Mouse (Mus musculus) liver, adult 2 months (tissue): ENCODE data around the gene Flywch1. TPM values are rescaled to one million over a fixed set of nuclear protein-coding genes. Genes with fewer than 3 reads are reported as not detected.

Experiments
- DNase-seq: peaks from one replicate; pipeline ENCODE4 v3.0.0-alpha.2; 2011; ENCODE audit warnings: low read depth, low spot score; ENCODE audit errors: extremely low read depth
- H3K27ac ChIP-seq: fragments of 200-500 bp; replicated peaks from 2 replicates; pipeline ENCODE4 v1.5.1; 2012; ENCODE audit warnings: low read depth, mild to moderate bottlenecking, control low read depth, inconsistent platforms, low read length; ENCODE audit not compliant: insufficient read depth
- H3K27me3 ChIP-seq: fragments of 200-500 bp; 2 replicates; pipeline ENCODE4 v1.6.1; 2012; ENCODE audit warnings: mild to moderate bottlenecking, moderate library complexity, low read length, inconsistent platforms; ENCODE audit not compliant: control insufficient read depth, insufficient read depth
- H3K36me3 ChIP-seq: fragments of 200-500 bp; 2 replicates; pipeline ENCODE4 v1.6.1; 2012; ENCODE audit warnings: low read length, inconsistent platforms; ENCODE audit not compliant: control insufficient read depth, insufficient read depth
- H3K4me1 ChIP-seq: fragments of 200-500 bp; 2 replicates; pipeline ENCODE4 v1.6.1; 2011; ENCODE audit warnings: low read length; ENCODE audit not compliant: control insufficient read depth, insufficient read depth
- H3K4me3 ChIP-seq: fragments of 200-500 bp; 2 replicates; pipeline ENCODE4 v1.5.1; 2011; ENCODE audit warnings: low read depth, mild to moderate bottlenecking, control low read depth, low read length, moderate library complexity; ENCODE audit not compliant: insufficient read depth
- H3K79me2 ChIP-seq: fragments of 200-500 bp; 2 replicates; pipeline ENCODE4 v1.6.1; 2012; ENCODE audit warnings: inconsistent platforms, mild to moderate bottlenecking, low read length, moderate library complexity; ENCODE audit not compliant: control insufficient read depth, insufficient read depth
- H3K9ac ChIP-seq: fragments of 200-500 bp; 2 replicates; pipeline ENCODE4 v1.6.1; 2012; ENCODE audit warnings: low read depth, mild to moderate bottlenecking, control low read depth, inconsistent platforms, low read length
- CTCF ChIP-seq: fragments of 200-500 bp; IDR thresholded peaks from 2 replicates; pipeline ENCODE4 v1.5.1; 2011; ENCODE audit warnings: low read depth, low read length, control low read depth
- POLR2A ChIP-seq: fragments of 200-500 bp; IDR thresholded peaks from 2 replicates; pipeline ENCODE4 v1.6.1; 2011; ENCODE audit warnings: low read length, control low read depth; ENCODE audit not compliant: insufficient read depth; ENCODE audit errors: extremely low read depth
- WGBS: fragments of 180-500 bp; shearing (Covaris S2); methylation state at CpG from one replicate; pipeline ENCODE4 v1.1.7; 2018; 5-methylcytosine and 5-hydroxymethylcytosine counted together
- polyA plus RNA-seq: library from polyadenylated mRNA; depleted of rRNA; stranded (reverse); fragments of >200 nt; gene quantifications from 2 replicates; pipeline ENCODE4 v1.2.3, GENCODE M21; 2012
- total RNA-seq: library from RNA; depleted of rRNA; stranded (reverse); fragments of >200 nt; gene quantifications from 2 replicates; pipeline ENCODE4 v1.2.3, GENCODE M21; 2014

The Flywch1 gene
- total and polyA plus RNA-seq, 2 experiments = 11.1 to 13.8 TPM

DNA sequence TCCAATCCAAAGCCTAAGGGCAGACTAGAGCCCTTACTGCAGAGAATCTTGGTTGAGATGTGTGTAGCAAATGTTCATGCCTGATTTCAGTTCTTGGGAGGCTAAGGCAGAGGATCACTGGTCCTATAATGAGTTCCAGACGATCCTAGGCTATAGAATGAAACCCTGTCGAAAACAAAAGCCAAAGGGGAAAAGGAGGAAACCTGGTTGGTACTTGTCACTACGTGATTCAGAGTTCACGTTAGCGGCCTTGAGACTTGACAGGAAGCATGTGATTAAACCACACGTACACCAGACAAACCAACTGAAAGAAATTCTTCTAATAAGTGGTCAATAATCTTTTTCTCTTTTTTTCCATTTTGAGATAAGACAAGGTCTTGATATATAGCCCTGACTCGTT lies 25.9 kb upstream of the Flywch1 start:
- no peaks in the 10 kb centered on the region for H3K79me2 ChIP-seq
- H3K4me3 ChIP-seq = no peak overlapping the region
- H3K36me3 ChIP-seq = no peaks in the 10 kb centered on the region
- TF ChIP-seq CTCF (no peak), POLR2A (no peak)
- no peak overlapping the region for H3K27ac ChIP-seq
- no peak overlapping the region for H3K9ac ChIP-seq
- H3K27me3 ChIP-seq = no peaks in the 10 kb centered on the region
- no peak for DNase-seq
- H3K4me1 ChIP-seq = no peaks in the 10 kb centered on the region
- WGBS = 75% methylated on average over 7 of the region's 7 CpGs

DNA sequence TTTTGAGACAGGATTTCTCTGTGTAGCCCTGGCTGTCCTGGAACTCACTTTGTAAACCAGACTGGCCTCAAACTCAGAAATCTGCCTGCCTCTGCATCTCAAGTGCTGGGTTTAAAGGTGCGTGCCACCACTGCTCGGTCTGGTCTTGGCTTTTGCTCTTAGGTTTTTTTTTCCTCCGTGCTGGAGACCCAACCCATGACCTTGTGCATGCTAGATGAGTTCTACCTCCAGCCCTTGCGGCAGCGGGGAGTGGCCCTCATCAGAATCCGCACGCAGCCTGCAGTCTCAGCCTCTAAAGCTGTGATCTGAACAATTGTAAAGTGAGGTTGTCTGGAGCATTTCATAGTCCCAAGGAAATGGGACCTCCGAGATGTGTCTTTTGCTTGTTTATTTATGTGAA lies 23.9 kb upstream of the Flywch1 start:
- 96% methylated on average over 8 of the region's 8 CpGs for WGBS
- no peak for DNase-seq
- Histone ChIP-seq H3K4me1 (peaks cover 4% of the 10 kb centered on the region; the same call in 1 of the 2 replicates), H3K36me3 (no peaks in the 10 kb centered on the region), H3K9ac (no peak overlapping the region), H3K79me2 (no peaks in the 10 kb centered on the region), H3K27ac (no peak overlapping the region), H3K4me3 (no peak overlapping the region), H3K27me3 (no peaks in the 10 kb centered on the region)
- TF ChIP-seq POLR2A = no peak
- TF ChIP-seq CTCF = no peak

DNA sequence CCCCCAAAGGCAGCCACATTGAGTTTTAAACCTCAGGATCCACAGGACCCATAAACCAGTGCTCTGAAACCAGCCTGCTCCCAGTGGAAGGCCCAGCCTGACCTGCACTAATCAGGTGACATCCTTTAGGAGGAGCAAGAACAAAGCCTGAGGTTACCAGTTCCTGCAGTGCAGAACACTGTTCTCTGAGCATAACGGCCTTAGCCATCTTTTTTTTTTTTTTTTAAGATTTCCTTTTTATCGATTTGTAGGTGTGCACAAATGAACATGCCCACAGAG lies 19.6 kb upstream of the Flywch1 start:
- H3K4me1 ChIP-seq = peaks cover 11% of the 10 kb centered on the region
- TF ChIP-seq POLR2A = no peak
- no peak for TF ChIP-seq CTCF
- H3K27me3 ChIP-seq = no peaks in the 10 kb centered on the region
- WGBS = 33% methylated on average over 2 of the region's 2 CpGs
- peak overlapping the region; percentile 70; the same call in 1 of the 2 replicates for H3K27ac ChIP-seq
- peak overlapping the region; percentile 77 for H3K4me3 ChIP-seq
- peak overlapping the region; percentile 87 for H3K9ac ChIP-seq
- H3K79me2 ChIP-seq = no peaks in the 10 kb centered on the region
- peak; percentile 37 for DNase-seq
- H3K36me3 ChIP-seq = no peaks in the 10 kb centered on the region

DNA sequence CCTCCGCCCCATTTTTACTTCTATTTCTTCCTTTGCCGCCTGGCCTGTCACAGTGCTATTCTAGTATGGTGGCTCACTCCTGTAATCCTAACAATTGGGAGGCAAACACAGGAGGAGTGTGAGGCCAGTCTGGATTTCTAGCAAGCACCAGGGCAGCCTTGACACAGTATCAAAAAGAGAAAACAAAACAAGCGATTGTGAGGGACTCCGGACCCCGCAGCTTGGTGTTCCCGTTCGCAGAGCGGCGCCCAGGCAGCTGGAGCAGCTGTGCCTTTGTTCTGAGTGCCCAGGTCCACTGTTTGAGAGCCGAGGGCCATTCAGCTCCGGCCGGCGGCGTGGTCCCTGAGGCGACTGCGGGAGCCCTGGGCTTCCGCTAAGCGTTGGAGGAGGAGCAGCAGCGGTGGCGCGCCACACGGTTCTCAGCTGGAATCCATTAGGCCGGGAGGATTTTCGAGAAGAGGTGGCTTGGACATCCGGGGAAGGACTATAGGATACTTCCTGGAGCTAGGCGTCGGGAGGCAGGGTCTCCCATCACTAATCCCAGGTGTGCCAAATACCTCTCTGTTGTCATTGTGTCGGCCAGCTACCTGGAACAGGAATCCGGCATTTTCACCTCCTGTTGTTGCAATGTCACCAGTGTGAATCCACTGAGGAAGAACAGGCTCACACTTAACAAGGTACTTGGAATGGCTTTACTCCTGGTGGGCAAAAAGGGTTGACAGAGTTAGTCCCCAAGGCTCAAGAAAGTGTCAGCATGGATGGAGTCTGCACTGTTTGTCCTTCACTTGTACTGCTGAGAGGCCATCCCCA lies 19.1 kb upstream of the Flywch1 start, which contains the start of gene Srrm2:
TSS of gene Srrm2 (plus strand) at position 264 of the 810 bp plus-strand sequence.
- Histone ChIP-seq H3K79me2 (no peaks in the 10 kb centered on the region), H3K36me3 (no peaks in the 10 kb centered on the region), H3K27ac (peak within 1 kb of the TSS; percentile 70), H3K4me1 (peaks cover 11% of the 10 kb centered on the region), H3K9ac (peak within 1 kb of the TSS; percentile 87), H3K4me3 (peak within 1 kb of the TSS; percentile 77), H3K27me3 (no peaks in the 10 kb centered on the region)
- no peak for DNase-seq
- 2% methylated on average over 29 of the region's 29 CpGs for WGBS
- 0 out of 2 replicates have a peak, but pooled peaks have one; percentile 38 for TF ChIP-seq POLR2A
- no peak for TF ChIP-seq CTCF

DNA sequence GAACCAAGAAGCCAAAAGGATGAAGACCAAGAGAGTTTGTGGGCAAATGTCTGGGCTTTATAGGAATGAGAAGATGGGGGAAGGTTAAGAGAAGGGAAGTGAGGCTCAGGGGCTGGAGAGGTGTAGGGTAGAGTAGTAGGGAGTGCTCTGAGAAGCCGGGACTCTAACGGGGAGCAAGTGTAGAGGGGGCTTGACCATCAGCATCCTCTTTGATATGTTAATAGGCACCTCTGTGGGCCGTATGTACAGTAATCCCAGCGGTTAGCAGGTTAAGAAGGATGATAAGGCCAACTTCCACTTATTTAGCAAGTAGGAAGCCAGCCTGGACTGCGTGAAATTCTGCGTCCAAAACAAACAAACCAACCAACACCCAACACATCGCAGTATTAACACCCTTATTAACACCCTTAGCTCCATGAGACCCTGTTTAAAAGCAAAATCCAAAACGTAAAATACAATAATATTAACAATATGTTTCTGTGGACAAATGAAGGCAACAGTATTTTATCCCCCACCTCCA lies 18.4 kb upstream of the Flywch1 start:
- no peaks in the 10 kb centered on the region for H3K79me2 ChIP-seq
- peak overlapping the region; percentile 77; the same call in 1 of the 2 replicates for H3K4me3 ChIP-seq
- H3K27ac ChIP-seq = peak overlapping the region; percentile 70; the same call in 1 of the 2 replicates
- no peak for TF ChIP-seq CTCF
- TF ChIP-seq POLR2A = no peak
- DNase-seq = no peak
- peak overlapping the region; percentile 87 for H3K9ac ChIP-seq
- peaks cover 11% of the 10 kb centered on the region for H3K4me1 ChIP-seq
- H3K27me3 ChIP-seq = no peaks in the 10 kb centered on the region
- no peaks in the 10 kb centered on the region for H3K36me3 ChIP-seq
- WGBS = 26% methylated on average over 8 of the region's 8 CpGs

DNA sequence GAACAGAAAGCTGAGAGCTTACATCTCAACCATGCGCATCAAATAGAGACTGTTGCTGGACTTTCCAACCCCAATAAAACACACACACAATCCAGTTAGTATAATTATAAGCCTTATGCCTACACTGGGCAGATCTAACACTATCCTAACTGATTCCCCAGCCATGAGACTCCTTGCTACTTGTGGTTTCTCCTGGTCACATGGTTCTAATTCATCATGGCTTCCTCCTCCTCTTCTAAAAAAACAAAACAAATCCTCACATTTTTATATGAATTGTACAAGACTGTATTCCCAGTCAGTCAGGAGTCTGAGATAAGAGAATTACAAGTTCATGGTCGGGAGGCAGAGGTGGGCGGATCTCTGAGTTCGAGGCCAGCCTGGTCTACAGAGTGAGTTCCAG lies 17.6 kb upstream of the Flywch1 start:
- H3K79me2 ChIP-seq = no peaks in the 10 kb centered on the region
- H3K9ac ChIP-seq = no peak overlapping the region
- H3K36me3 ChIP-seq = no peaks in the 10 kb centered on the region
- 96% methylated on average over 4 of the region's 4 CpGs for WGBS
- no peak overlapping the region for H3K27ac ChIP-seq
- no peaks in the 10 kb centered on the region for H3K27me3 ChIP-seq
- H3K4me1 ChIP-seq = peaks cover 11% of the 10 kb centered on the region
- no peak overlapping the region for H3K4me3 ChIP-seq
- TF ChIP-seq POLR2A (no peak), CTCF (no peak)
- no peak for DNase-seq
